Mouse (Mus musculus): ENCODE data around the gene Tfb1m. TPM values are rescaled to one million over a fixed set of nuclear protein-coding genes. Genes with fewer than 3 reads are reported as not detected.

The Tfb1m gene
- polyA plus RNA-seq, 1 experiment from 2014 or later: 10.1 TPM

Other genes starting within 250 kb of the Tfb1m start
- gene Tiam2, start 231.2 kb downstream of the Tfb1m start, polyA plus RNA-seq (2015; fragmentation: Nextera tagmentation; extraction: Ambion mirVana): 0.72 and 0.86 TPM in 2 replicates
- gene Cldn20, start 25.2 kb downstream of the Tfb1m start, polyA plus RNA-seq (2015; fragmentation: Nextera tagmentation; extraction: Ambion mirVana): 0.13 and 0.20 TPM in 2 replicates
- not detected in 2 replicates for gene Nox3, start 138.5 kb upstream of the Tfb1m start, polyA plus RNA-seq (2015; fragmentation: Nextera tagmentation; extraction: Ambion mirVana)